Mouse (Mus musculus) spleen, adult 2 months (tissue): ENCODE data around the gene Man2b2.

Experiments
- CTCF ChIP-seq: fragments of 200-500 bp; IDR thresholded peaks from 2 replicates; pipeline ENCODE4 v1.5.1; 2011; ENCODE audit warnings: mild to moderate bottlenecking, inconsistent platforms; ENCODE audit not compliant: insufficient read depth, insufficient read length, insufficient replicate concordance; ENCODE audit errors: extremely low read depth
- POLR2A ChIP-seq: fragments of 200-500 bp; IDR thresholded peaks from 2 replicates; pipeline ENCODE4 v1.6.1; 2011; ENCODE audit warnings: low read depth, low read length, inconsistent platforms

DNA sequence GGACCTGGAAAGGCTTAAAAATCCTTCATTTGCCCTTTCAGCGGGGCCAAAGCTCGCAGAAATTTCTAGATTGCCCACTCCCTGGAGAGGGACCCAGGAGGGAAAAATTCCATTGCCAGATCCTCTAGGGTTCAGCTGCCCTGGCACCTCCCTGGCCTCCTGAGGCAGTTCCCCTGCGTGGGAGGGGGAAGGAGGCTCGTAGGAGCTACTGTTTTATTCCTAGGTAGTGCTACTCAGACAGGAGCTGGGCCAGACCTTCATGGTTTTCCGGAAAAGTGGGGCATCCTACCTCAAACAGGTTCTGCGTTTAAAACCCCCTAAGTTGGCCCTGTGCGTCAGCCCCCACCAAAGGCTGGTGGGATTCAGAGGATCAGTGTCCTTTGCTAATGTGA lies 38.7 kb upstream of the Man2b2 start:
- TF ChIP-seq POLR2A (no peak), CTCF (no peak)
